Mouse (Mus musculus) lung, postnatal 0 days (tissue): ENCODE measurements around the gene Wdr82.
A peak's percentile ranks its signal among the peaks of the same experiment; 100 is the strongest.

ENCODE experiments used
- CTCF ChIP-seq: IDR thresholded peaks from 2 replicates; pipeline ENCODE4 v1.5.1; 2016; ENCODE audit warnings: antibody characterized with exemption, mild to moderate bottlenecking
- EP300 ChIP-seq: IDR thresholded peaks from 2 replicates; pipeline ENCODE4 v1.6.1; 2016; ENCODE audit warnings: antibody characterized with exemption, mild to moderate bottlenecking, control low read depth

DNA sequence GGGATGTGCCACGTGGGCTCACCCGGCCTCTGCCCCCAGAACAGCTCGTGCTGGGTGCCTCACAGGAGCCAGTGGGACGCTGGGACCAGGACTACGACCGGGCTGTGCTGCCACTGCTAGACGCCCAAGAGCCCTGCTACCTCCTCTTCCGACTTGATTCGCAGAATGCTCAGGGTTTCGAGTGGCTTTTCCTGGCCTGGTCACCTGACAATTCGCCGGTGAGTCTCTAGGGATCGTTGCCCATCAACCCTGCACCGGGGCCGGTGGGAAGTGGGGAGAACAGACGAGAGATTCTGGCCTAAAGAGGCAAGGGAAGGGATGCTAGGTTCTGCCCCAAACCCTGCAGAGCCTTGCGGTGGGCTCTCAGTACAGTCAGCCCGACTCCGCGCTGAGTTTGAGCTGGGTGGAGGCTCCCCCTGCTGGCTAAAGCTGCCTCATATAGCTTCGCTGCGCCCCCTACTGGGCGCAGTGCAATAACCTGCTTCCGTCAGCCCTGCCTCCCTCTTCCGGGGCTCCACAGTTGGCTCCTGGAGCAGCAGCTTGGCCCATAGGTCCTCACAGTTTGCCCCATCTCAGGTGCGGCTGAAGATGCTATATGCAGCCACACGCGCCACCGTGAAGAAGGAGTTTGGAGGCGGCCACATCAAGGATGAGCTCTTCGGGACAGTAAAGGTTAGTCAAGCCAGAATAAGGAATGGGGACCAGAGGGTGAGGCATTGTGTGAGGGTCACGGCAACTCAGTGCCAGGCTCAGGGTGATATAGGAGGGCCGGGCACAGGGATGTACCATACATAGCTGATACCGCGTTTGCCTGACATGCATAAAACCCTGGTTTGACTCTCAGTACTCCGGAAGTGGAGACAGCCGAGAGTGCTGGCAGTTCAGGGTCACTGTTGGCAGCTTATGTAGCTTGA, 41.2 kb downstream of the Wdr82 start:
- TF ChIP-seq EP300 (no peak), CTCF (peak; percentile 100)
